Mouse (Mus musculus) cortical plate, adult 2 months (tissue): ENCODE measurements around the gene Slc35a1.

ENCODE experiments used
- CTCF ChIP-seq: fragments of 200-500 bp; IDR thresholded peaks from 2 replicates; pipeline ENCODE4 v1.5.1; 2011; ENCODE audit warnings: mild to moderate bottlenecking, control low read depth, low read length; ENCODE audit not compliant: insufficient read depth; ENCODE audit errors: extremely low read depth
- POLR2A ChIP-seq: fragments of 200-500 bp; IDR thresholded peaks from 2 replicates; pipeline ENCODE4 v1.6.1; 2011; ENCODE audit warnings: mild to moderate bottlenecking, low read length, control low read depth; ENCODE audit not compliant: insufficient read depth; ENCODE audit errors: extremely low read depth

DNA sequence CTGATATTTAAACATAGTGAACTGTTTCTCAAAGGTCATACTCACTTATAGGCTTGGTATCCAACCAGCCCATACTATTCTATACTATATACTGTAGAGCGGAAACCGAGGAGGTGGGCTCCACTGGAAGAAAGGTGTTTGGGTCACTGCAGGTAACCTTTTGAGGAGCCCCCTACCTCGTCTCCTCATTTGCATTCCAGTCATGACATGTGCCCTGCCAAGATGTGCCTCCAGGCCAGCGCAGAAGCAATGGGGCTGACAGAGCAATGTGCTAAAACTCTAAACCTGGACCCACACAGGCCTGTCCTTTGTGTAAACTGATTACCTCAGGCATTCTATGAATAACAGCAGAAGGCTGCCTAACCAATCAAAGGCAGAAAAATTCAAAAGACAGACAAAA lies 37.1 kb upstream of the Slc35a1 start:
- TF ChIP-seq POLR2A (no peak), CTCF (no peak)
